Mouse (Mus musculus) heart, postnatal 0 days (tissue): ENCODE measurements at regions not wholly inside any gene's neighbourhood (a gene's known extent, or its start where the extent isn't known, plus 50 kb on each side); places are given as distances from the start of the nearest gene placed in this dataset.

Experiments used
- CTCF ChIP-seq: IDR thresholded peaks from 2 replicates; pipeline ENCODE4 v1.5.1; 2016; ENCODE audit warnings: antibody characterized with exemption, control low read depth, low read depth
- EP300 ChIP-seq: IDR thresholded peaks from 2 replicates; pipeline ENCODE4 v1.6.1; 2016; ENCODE audit warnings: antibody characterized with exemption, low read depth

- TF ChIP-seq CTCF (no peak), EP300 (no peak)
Observed at GRCm38 (mm10) chr14:114612400-114612799, 479.6 kb upstream of the Gpc5 start.
